ENCODE assay signal across 8 mouse cellular contexts in the genomic region with DNA sequence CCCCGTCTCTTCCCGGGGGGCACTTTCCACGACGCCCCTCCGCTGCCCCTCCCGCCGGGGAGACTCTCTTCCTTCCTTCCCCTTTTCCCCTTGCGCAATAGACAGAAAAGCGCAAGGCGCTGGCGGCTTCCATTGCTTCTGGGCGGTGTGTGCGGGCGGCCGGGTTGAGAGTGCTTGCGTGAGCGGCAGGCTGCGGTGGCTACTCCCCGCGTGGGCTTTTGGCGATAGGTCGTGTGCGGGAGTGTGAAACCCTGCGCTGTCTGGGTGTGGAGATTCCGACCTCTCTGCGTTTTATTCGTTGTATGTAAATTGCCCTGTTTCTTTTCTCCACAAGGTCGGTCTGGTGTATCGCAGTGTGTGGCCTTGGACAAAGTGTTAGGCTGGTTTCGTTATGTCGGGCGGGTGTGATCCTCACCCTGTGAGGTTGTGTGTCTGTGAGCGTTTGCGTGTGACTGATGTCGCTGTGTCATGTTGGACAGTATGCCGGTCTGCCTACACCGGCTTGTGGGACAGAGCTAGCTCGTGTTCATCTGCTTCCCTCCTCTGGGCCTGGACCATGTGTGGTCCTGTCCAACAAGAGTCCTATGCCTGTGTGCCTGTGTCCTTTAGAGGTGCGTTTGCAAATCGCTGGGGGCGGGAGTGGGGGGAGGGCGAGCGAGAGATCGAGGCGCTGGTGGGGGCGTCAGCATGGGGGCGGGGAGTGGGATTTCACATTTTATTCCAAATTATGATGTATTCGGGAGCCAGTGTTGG. TPM values are rescaled to one million over a fixed set of nuclear protein-coding genes. Genes with fewer than 3 reads are reported as not detected.
DNase-seq lines count a peak whose midpoint lies in the region; ATAC-seq and TF ChIP-seq lines count a peak whose summit lies in the region.

No protein-coding gene starts in this region.

- intact Hi-C loops in heart, postnatal 25 days (cut with DNase I) = loop anchor here (2.0 kb wide), 1 partner anchor 148 kb away; a partner anchor contains a TSS

- WGBS in cerebellum, adult 2 months = 1% methylated on average over 48 of the region's 48 CpGs
- under 1% methylated on average over 48 of the region's 48 CpGs for WGBS in bone marrow, adult 2 months
- WGBS in forebrain, embryonic 12.5 days = under 1% methylated on average over 47 of the region's 48 CpGs

- DNase-seq in cerebellum, adult 2 months = peak; percentile 24 to 63
- no peak for DNase-seq in cerebellum, adult 11-12 months
- DNase-seq in heart, postnatal 25 days (ENCODE audit: low spot score) = peak; percentile 62
- peak; percentile 60 to 72 for DNase-seq in kidney, postnatal 36 days
- peak; percentile 68 for DNase-seq in lung, postnatal 14 days
- DNase-seq in retina, postnatal 1 day = peak; percentile 71

- H3K9ac ChIP-seq in forebrain, embryonic 12.5 days = 0 out of 2 replicates have a peak overlapping the region, but pooled peaks have one; percentile 1

- ATAC-seq in forebrain, embryonic 12.5 days (ENCODE audit: low FRiP score) = peak; percentile 64

- H3K27ac ChIP-seq in cerebellum, adult 2 months (ENCODE audit: insufficient read depth, low read length) = no peak overlapping the region
- H3K27ac ChIP-seq in bone marrow, adult 2 months (ENCODE audit: control insufficient read depth, insufficient read depth, low read depth, low read length, poor library complexity) = peak overlapping the region; percentile 90
- H3K27ac ChIP-seq in forebrain, embryonic 12.5 days = peak overlapping the region; percentile 19; the same call in 1 of the 2 replicates

- no peaks in the 10 kb centered on the region for H3K36me3 ChIP-seq in forebrain, embryonic 12.5 days (replicated peaks)

- no peaks in the 10 kb centered on the region for H3K9me3 ChIP-seq in forebrain, embryonic 12.5 days

- 0 out of 2 replicates have a peak, but pooled peaks cover 3% of the 10 kb centered on the region for H3K4me1 ChIP-seq in cerebellum, adult 2 months (ENCODE audit: control insufficient read depth, insufficient read depth, low read length)
- H3K4me1 ChIP-seq in bone marrow, adult 2 months (ENCODE audit: control insufficient read depth, insufficient read depth, low read length) = no peaks in the 10 kb centered on the region
- peaks cover 22% of the 10 kb centered on the region for H3K4me1 ChIP-seq in forebrain, embryonic 12.5 days

- H3K4me3 ChIP-seq in cerebellum, adult 2 months (replicated peaks; ENCODE audit: insufficient read depth, low read depth, low read length) = peak overlapping the region; percentile 9
- peak overlapping the region; percentile 76 for H3K4me3 ChIP-seq in bone marrow, adult 2 months (replicated peaks; ENCODE audit: control insufficient read depth, low read depth, low read length)
- peak overlapping the region; percentile 31 for H3K4me3 ChIP-seq in forebrain, embryonic 12.5 days (replicated peaks)

- H3K4me2 ChIP-seq in forebrain, embryonic 12.5 days = peak overlapping the region; percentile 48

- no peak for TF ChIP-seq POLR2A in cerebellum, adult 2 months (IDR thresholded peaks at IDR 0.05; ENCODE audit: borderline replicate concordance, insufficient read depth, low read length)
- TF ChIP-seq POLR2A in bone marrow, adult 2 months (IDR thresholded peaks at IDR 0.05; ENCODE audit: borderline replicate concordance, control insufficient read depth, low read depth, low read length) = peak; percentile 60

- peaks cover 20% of the 10 kb centered on the region for H3K27me3 ChIP-seq in cerebellum, adult 2 months (ENCODE audit: control insufficient read depth, insufficient read depth, low read length)
- peaks cover 94% of the 10 kb centered on the region for H3K27me3 ChIP-seq in forebrain, embryonic 12.5 days

- no peak for TF ChIP-seq CTCF in cerebellum, adult 2 months (IDR thresholded peaks at IDR 0.05; ENCODE audit: borderline replicate concordance, insufficient read depth, low read depth, low read length)
- no peak for TF ChIP-seq CTCF in bone marrow, adult 2 months (IDR thresholded peaks at IDR 0.05; ENCODE audit: control insufficient read depth, insufficient read depth, low read length)

RNA-seq across cellular contexts. Expression of a gene that starts 0.9 kb away (rescaled TPM):
- 2.1 and 2.7 TPM in 2 replicates for polyA plus RNA-seq in cerebellum, adult 2 months (2012; rRNA removed)
- 67.9 and 68.4 TPM in 2 replicates for polyA plus RNA-seq in bone marrow, adult 2 months (2011; ENCODE audit: insufficient read depth, insufficient read length, low replicate concordance, missing spikeins)
- 1.6 and 2.8 TPM in 2 replicates for polyA plus RNA-seq in forebrain, embryonic 12.5 days (2016; fragmentation: Nextera tagmentation; extraction: Ambion mirVana)
- total RNA-seq in heart, postnatal 25 days (2021) = 1 to 10 TPM; 3.7 to 4.0 TPM

RNA-seq across cellular contexts. Expression of a gene that starts 31.4 kb away (rescaled TPM):
- polyA plus RNA-seq in cerebellum, adult 2 months (2012; rRNA removed) = 0.74 and 1.0 TPM in 2 replicates
- 212 and 213 TPM in 2 replicates for polyA plus RNA-seq in bone marrow, adult 2 months (2011; ENCODE audit: insufficient read depth, insufficient read length, low replicate concordance, missing spikeins)
- polyA plus RNA-seq in forebrain, embryonic 12.5 days (2016; fragmentation: Nextera tagmentation; extraction: Ambion mirVana) = 8.2 and 9.7 TPM in 2 replicates
- total RNA-seq in heart, postnatal 25 days (2021) = 1 to 10 TPM in 1 of 2 experiments, not detected in 1; 1.0 TPM

RNA-seq across cellular contexts. Expression of a gene that starts 57.1 kb away (rescaled TPM):
- 1.3 and 1.5 TPM in 2 replicates for polyA plus RNA-seq in cerebellum, adult 2 months (2012; rRNA removed)
- 7.8 and 8.1 TPM in 2 replicates for polyA plus RNA-seq in bone marrow, adult 2 months (2011; ENCODE audit: insufficient read depth, insufficient read length, low replicate concordance, missing spikeins)
- 20.7 and 21.0 TPM in 2 replicates for polyA plus RNA-seq in forebrain, embryonic 12.5 days (2016; fragmentation: Nextera tagmentation; extraction: Ambion mirVana)
- under 1 TPM; 0.16 to 0.22 TPM for total RNA-seq in heart, postnatal 25 days (2021)

Comparison
In these comparisons a context has a peak if more than half of its experiments do, and no peak if none do; other contexts are left out.
1. H3K4me3 ChIP-seq: peak in every context shown above with its lines; median percentile 76 in bone marrow, adult 2 months; 31 in forebrain, embryonic 12.5 days; 9 in cerebellum, adult 2 months.
2. RNA of a gene that starts 0.9 kb away (polyA plus RNA-seq): 67.9 to 68.4 TPM in bone marrow, adult 2 months; 1.6 to 2.8 TPM in forebrain, embryonic 12.5 days and 2.1 to 2.7 TPM in cerebellum, adult 2 months; every median in the first group is over 10 times any median in the second.
3. RNA of a gene that starts 31.4 kb away (polyA plus RNA-seq): 212 to 213 TPM in bone marrow, adult 2 months; 8.2 to 9.7 TPM in forebrain, embryonic 12.5 days and 0.74 to 1.0 TPM in cerebellum, adult 2 months; every median in the first group is over 10 times any median in the second.